Mouse (Mus musculus): ENCODE data around the gene 1500009C09Rik. TPM values are rescaled to one million over a fixed set of nuclear protein-coding genes. Genes with fewer than 3 reads are reported as not detected.
"Not testable (repeated sequence)": the region's sequence is repeated elsewhere in the genome, so short reads cannot be mapped to it uniquely, and the experiment has no call there.

Gene 1500009C09Rik
- polyA plus RNA-seq, 1 experiment from 2014 or later, result not detected

DNA sequence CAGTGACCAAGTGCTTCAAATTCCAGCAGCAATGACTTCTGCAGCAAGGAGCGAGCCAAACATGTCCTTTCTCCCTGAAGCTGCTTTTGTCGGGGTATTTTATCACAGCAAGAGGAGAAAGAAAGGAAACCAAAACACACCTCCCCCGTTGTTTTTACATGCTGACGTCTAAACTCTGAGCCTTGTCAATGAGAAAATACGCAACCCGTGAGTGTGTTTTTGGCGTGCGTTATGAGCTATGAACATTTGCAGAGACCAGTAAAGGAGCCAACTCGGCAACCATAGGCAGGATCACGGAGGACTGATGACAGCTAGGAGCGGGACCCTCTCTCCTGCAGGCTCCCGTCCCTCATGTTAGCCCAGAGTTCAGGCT lies 8.5 kb upstream of the 1500009C09Rik start:
- 2% methylated on average over 12 of the region's 12 CpGs for WGBS
- Histone ChIP-seq H3K27me3 (ENCODE audit: control insufficient read depth, insufficient read depth, low read length) (no peaks in the 10 kb centered on the region), H3K27ac (ENCODE audit: low read length) (peak overlapping the region; percentile 10; the same call in 1 of the 2 replicates), H3K9me3 (replicated peaks; ENCODE audit: control insufficient read depth, low read length) (no peaks in the 10 kb centered on the region), H3K4me3 (replicated peaks; ENCODE audit: low read length) (peak overlapping the region; percentile 82), H3K4me1 (ENCODE audit: control insufficient read depth, insufficient read depth, low read length) (peaks cover 7% of the 10 kb centered on the region; the same call in 1 of the 2 replicates), H3K9ac (ENCODE audit: low read length) (peak overlapping the region; percentile 75), H3K4me2 (ENCODE audit: low read depth, low read length) (peak overlapping the region; percentile 90), H3K36me3 (ENCODE audit: control insufficient read depth, insufficient read depth, low read length) (no peaks in the 10 kb centered on the region)
- peak; percentile 8; the same call in 1 of the 2 replicates for ATAC-seq (ENCODE audit: insufficient read depth, low FRiP score)

DNA sequence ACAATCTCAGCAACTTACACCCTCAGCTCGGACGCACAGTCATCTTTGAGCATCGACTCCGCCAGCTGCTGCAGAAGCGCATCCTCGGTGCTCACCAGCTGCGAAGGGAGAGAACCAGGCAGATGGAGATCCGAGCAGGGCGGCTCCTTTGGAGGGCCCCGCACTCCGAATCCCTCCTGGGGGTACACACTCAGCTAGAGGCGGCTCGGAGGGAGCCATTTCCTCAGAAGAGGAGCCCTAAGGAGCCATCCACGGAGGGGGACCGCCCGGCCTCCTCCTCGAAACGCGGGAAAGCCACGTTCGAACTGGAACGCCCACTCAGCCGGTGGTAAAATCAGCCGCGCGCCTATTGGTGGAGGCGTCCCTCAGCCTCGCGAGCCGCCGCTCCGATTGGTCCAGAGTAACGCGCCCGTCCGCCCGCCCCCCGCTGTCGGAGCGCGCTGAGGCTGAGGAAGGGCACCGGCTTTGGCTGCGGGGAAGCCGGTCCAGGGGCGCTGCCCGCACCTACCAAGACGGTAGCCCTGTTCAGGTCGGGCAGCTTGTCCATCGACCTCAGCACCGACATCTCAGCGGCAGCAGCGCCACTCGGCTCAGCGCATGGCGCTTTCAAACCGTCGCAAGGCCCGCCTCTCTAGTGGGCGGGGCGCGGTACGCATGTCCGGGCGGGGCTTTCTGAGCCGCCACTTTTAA lies 7.9 kb upstream of the 1500009C09Rik start, which contains the start of gene Cenpm:
TSS of gene Cenpm (minus strand) at position 634 of the 690 bp plus-strand sequence.
- 0% methylated on average over 65 of the region's 65 CpGs for WGBS
- H3K9ac ChIP-seq (ENCODE audit: low read length), result peak within 1 kb of the TSS; percentile 75
- no peaks in the 10 kb centered on the region for H3K27me3 ChIP-seq (ENCODE audit: control insufficient read depth, insufficient read depth, low read length)
- peak; percentile 97 for ATAC-seq (ENCODE audit: insufficient read depth, low FRiP score)
- H3K4me3 ChIP-seq (replicated peaks; ENCODE audit: low read length), result peak within 1 kb of the TSS; percentile 82
- H3K4me1 ChIP-seq (ENCODE audit: control insufficient read depth, insufficient read depth, low read length), result peaks cover 7% of the 10 kb centered on the region; the same call in 1 of the 2 replicates
- H3K27ac ChIP-seq (ENCODE audit: low read length), result peak within 1 kb of the TSS; percentile 71
- H3K4me2 ChIP-seq (ENCODE audit: low read depth, low read length), result peak within 1 kb of the TSS; percentile 90
- H3K36me3 ChIP-seq (ENCODE audit: control insufficient read depth, insufficient read depth, low read length), result no peaks in the 10 kb centered on the region
- H3K9me3 ChIP-seq (replicated peaks; ENCODE audit: control insufficient read depth, low read length), result no peaks in the 10 kb centered on the region

DNA sequence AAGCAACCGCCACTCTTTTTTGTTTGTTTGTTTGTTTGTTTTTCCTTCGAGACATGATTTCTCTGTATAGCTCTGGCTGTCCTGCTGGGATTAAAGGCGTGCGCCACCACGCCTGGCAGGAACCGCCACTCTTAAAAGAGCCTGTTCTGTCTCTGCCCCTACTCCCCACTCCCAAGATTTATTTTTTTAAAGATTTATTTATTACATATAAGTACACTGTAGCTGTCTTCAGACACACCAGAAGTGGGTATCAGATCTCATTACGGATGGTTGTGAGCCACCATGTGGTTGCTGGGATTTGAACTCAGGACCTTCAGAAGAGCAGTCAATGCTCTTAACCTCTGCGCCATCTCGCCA lies 7.4 kb upstream of the 1500009C09Rik start:
- H3K4me1 ChIP-seq (ENCODE audit: control insufficient read depth, insufficient read depth, low read length); H3K9me3 ChIP-seq (replicated peaks; ENCODE audit: control insufficient read depth, low read length); H3K36me3 ChIP-seq (ENCODE audit: control insufficient read depth, insufficient read depth, low read length); H3K27me3 ChIP-seq (ENCODE audit: control insufficient read depth, insufficient read depth, low read length): not testable (repeated sequence)
- ATAC-seq (ENCODE audit: insufficient read depth, low FRiP score), result 0 out of 2 replicates have a peak, but pooled peaks have one; percentile 2
- Histone ChIP-seq H3K4me2 (ENCODE audit: low read depth, low read length) (peak overlapping the region; percentile 90), H3K4me3 (replicated peaks; ENCODE audit: low read length) (peak overlapping the region; percentile 82), H3K27ac (ENCODE audit: low read length) (peak overlapping the region; percentile 71), H3K9ac (ENCODE audit: low read length) (peak overlapping the region; percentile 75)
- 22% methylated on average over 9 of the region's 9 CpGs for WGBS

DNA sequence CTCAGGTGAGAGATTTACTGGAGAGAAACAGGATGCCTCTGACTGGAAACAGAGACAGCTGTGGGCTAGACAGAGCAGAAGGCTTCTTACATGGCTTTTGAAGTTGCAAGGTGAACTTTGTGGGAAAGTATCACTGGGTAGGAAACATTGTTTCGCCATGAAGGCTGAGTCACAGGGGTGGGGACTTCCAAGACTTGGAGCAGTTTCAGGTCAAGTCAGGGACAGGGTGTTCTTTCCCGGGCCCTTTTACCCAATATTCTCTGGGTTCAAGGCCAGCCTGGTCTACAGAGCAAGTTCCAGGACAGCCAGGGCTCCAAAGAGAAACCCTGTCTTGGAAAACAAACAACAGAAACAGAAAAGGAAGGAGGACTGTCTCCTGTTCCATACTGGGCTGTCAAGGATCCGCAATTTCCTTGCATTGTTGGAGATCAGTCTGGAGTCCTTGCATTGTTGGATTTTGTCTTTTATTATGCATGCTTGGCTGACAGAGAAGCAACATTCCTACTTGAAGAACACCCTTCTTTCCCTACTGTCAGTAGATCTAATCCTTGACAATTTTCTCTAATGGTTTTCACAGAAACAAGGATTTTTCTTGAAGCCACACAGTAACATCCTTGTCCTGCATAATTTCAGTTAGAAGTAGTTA lies 4.9 kb upstream of the 1500009C09Rik start:
- Histone ChIP-seq H3K4me1 (ENCODE audit: control insufficient read depth, insufficient read depth, low read length) (peaks cover 7% of the 10 kb centered on the region; the same call in 1 of the 2 replicates), H3K27me3 (ENCODE audit: control insufficient read depth, insufficient read depth, low read length) (no peaks in the 10 kb centered on the region), H3K4me2 (ENCODE audit: low read depth, low read length) (no peak overlapping the region), H3K9ac (ENCODE audit: low read length) (no peak overlapping the region), H3K36me3 (ENCODE audit: control insufficient read depth, insufficient read depth, low read length) (no peaks in the 10 kb centered on the region), H3K4me3 (replicated peaks; ENCODE audit: low read length) (no peak overlapping the region), H3K9me3 (replicated peaks; ENCODE audit: control insufficient read depth, low read length) (no peaks in the 10 kb centered on the region), H3K27ac (ENCODE audit: low read length) (no peak overlapping the region)
- WGBS, result 62% methylated on average over 3 of the region's 3 CpGs
- ATAC-seq (ENCODE audit: insufficient read depth, low FRiP score), result no peak

DNA sequence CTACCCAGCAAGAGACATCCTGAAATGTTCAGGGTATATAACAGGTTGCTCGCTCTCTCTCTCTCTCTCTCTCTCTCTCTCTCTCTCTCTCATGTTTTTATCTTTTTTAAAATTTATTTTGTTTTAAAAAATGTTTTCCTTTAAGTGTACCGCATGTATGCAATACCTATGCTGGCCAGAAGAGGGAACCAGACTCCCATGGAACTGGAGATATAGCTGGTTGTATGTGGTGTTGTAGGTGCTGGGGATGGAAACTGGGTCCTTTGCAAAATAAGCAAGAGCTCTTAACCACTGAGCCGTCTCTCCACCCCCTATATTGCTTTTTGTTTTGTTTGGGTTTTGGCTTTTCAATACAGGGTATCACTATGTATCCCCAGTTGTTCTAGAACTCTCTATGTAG lies 618 bp upstream of the 1500009C09Rik start:
- Histone ChIP-seq H3K9ac (ENCODE audit: low read length) (no peak overlapping the region), H3K27me3 (ENCODE audit: control insufficient read depth, insufficient read depth, low read length) (no peaks in the 10 kb centered on the region), H3K4me3 (replicated peaks; ENCODE audit: low read length) (no peak overlapping the region), H3K4me2 (ENCODE audit: low read depth, low read length) (no peak overlapping the region), H3K9me3 (replicated peaks; ENCODE audit: control insufficient read depth, low read length) (no peaks in the 10 kb centered on the region), H3K4me1 (ENCODE audit: control insufficient read depth, insufficient read depth, low read length) (no peaks in the 10 kb centered on the region), H3K27ac (ENCODE audit: low read length) (no peak overlapping the region), H3K36me3 (ENCODE audit: control insufficient read depth, insufficient read depth, low read length) (no peaks in the 10 kb centered on the region)
- ATAC-seq (ENCODE audit: insufficient read depth, low FRiP score), result no peak
- 95% methylated on average over 3 of the region's 3 CpGs for WGBS

DNA sequence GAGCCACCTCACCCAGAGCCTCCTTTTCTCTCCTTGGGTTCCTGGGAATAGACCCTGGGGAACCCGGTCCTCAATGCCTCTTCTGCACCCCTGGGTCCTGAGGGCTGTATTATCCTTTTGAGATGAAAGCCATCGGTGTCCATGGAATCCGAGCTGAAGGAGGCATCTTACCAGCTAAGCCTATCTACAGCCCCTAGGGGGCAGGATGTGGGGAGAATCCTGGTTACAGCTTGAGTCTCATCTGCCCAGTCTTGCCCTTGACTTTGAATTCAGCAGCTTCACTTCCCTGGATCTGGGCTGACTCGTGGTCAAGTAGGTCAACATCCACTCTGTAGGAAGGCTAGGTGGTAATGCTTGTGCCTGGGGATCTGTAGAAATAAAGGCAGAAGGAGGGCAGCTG lies 3.1 kb downstream of the 1500009C09Rik start:
- Histone ChIP-seq H3K27me3 (ENCODE audit: control insufficient read depth, insufficient read depth, low read length) (no peaks in the 10 kb centered on the region), H3K9me3 (replicated peaks; ENCODE audit: control insufficient read depth, low read length) (no peaks in the 10 kb centered on the region), H3K36me3 (ENCODE audit: control insufficient read depth, insufficient read depth, low read length) (no peaks in the 10 kb centered on the region), H3K4me3 (replicated peaks; ENCODE audit: low read length) (no peak overlapping the region), H3K4me1 (ENCODE audit: control insufficient read depth, insufficient read depth, low read length) (no peaks in the 10 kb centered on the region), H3K27ac (ENCODE audit: low read length) (no peak overlapping the region), H3K4me2 (ENCODE audit: low read depth, low read length) (no peak overlapping the region), H3K9ac (ENCODE audit: low read length) (no peak overlapping the region)
- WGBS, result 47% methylated on average over 4 of the region's 4 CpGs
- no peak for ATAC-seq (ENCODE audit: insufficient read depth, low FRiP score)

DNA sequence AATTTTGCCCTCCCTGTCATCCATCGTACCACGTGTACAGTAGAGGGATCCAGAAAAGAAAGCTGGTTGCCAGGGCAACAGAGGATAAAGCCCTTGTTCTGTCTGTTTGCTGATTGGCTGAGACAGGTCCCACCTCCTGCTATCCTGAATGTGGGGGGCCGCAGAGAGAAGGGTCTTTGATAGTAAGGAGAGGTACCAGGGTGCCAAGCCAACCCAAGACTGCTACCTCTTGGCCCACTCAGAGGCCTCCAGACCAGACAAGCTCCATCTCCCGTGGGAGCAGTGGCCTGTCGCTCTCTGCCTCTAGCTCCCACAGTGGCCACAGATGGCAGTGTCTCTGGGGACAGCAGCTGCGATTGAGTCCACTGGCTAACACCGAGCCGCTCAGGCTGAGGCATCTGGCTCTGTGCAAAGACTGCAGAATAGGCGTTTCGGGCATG lies 3.8 kb downstream of the 1500009C09Rik start:
- no peak overlapping the region for H3K9ac ChIP-seq (ENCODE audit: low read length)
- no peak overlapping the region for H3K4me3 ChIP-seq (replicated peaks; ENCODE audit: low read length)
- no peak overlapping the region for H3K27ac ChIP-seq (ENCODE audit: low read length)
- no peaks in the 10 kb centered on the region for H3K36me3 ChIP-seq (ENCODE audit: control insufficient read depth, insufficient read depth, low read length)
- no peaks in the 10 kb centered on the region for H3K9me3 ChIP-seq (replicated peaks; ENCODE audit: control insufficient read depth, low read length)
- H3K27me3 ChIP-seq (ENCODE audit: control insufficient read depth, insufficient read depth, low read length), result no peaks in the 10 kb centered on the region
- no peak for ATAC-seq (ENCODE audit: insufficient read depth, low FRiP score)
- H3K4me1 ChIP-seq (ENCODE audit: control insufficient read depth, insufficient read depth, low read length), result no peaks in the 10 kb centered on the region
- no peak overlapping the region for H3K4me2 ChIP-seq (ENCODE audit: low read depth, low read length)
- 34% methylated on average over 10 of the region's 10 CpGs for WGBS

DNA sequence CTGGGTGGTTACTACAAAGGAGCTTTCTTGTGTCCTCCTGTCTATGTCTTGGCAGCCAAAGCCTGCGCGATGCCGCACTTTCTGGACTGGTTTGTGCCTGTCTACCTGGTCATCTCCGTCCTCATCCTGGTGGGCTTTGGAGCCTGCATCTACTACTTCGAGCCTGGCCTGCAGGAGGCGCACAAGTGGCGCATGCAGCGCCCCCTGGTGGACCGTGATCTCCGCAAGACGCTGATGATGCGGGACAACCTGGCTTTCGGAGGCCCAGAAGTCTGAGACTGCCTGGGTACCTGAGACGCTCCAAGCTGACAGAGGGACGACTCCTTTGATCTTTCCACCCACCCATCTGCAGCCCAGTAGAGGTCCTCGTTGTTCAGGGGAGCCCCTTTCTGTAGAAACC lies 7.3 kb downstream of the 1500009C09Rik start:
- no peaks in the 10 kb centered on the region for H3K9me3 ChIP-seq (replicated peaks; ENCODE audit: control insufficient read depth, low read length)
- no peak overlapping the region for H3K9ac ChIP-seq (ENCODE audit: low read length)
- 15% methylated on average over 16 of the region's 16 CpGs for WGBS
- H3K27ac ChIP-seq (ENCODE audit: low read length), result no peak overlapping the region
- H3K4me3 ChIP-seq (replicated peaks; ENCODE audit: low read length), result no peak overlapping the region
- no peaks in the 10 kb centered on the region for H3K36me3 ChIP-seq (ENCODE audit: control insufficient read depth, insufficient read depth, low read length)
- H3K4me2 ChIP-seq (ENCODE audit: low read depth, low read length), result no peak overlapping the region
- no peak for ATAC-seq (ENCODE audit: insufficient read depth, low FRiP score)
- no peaks in the 10 kb centered on the region for H3K27me3 ChIP-seq (ENCODE audit: control insufficient read depth, insufficient read depth, low read length)
- no peaks in the 10 kb centered on the region for H3K4me1 ChIP-seq (ENCODE audit: control insufficient read depth, insufficient read depth, low read length)

DNA sequence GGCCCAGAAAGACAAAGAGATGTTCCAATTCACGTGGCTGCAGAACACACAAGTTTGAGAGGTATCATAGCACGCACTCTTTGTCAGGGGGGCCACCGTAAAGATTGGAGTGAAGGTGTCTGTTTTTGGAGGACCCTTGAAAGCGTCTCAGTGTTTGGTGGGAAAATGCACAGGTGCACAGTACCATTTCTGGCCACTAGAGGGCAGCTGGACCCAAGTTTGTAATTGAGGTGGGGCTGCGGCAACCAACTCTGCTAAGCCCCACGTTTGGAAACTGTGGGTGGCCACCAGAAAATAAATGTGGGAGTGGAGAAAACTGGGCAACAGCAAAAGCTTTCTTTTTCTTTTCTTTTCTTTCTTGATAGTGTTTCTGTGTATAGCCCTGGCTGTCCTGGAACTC lies 14.2 kb downstream of the 1500009C09Rik start:
- H3K36me3 ChIP-seq (ENCODE audit: control insufficient read depth, insufficient read depth, low read length), result no peaks in the 10 kb centered on the region
- H3K9ac ChIP-seq (ENCODE audit: low read length), result no peak overlapping the region
- H3K27me3 ChIP-seq (ENCODE audit: control insufficient read depth, insufficient read depth, low read length), result no peaks in the 10 kb centered on the region
- no peak overlapping the region for H3K27ac ChIP-seq (ENCODE audit: low read length)
- H3K4me2 ChIP-seq (ENCODE audit: low read depth, low read length), result no peak overlapping the region
- WGBS, result 12% methylated on average over 6 of the region's 6 CpGs
- no peak overlapping the region for H3K4me3 ChIP-seq (replicated peaks; ENCODE audit: low read length)
- H3K4me1 ChIP-seq (ENCODE audit: control insufficient read depth, insufficient read depth, low read length), result no peaks in the 10 kb centered on the region
- no peaks in the 10 kb centered on the region for H3K9me3 ChIP-seq (replicated peaks; ENCODE audit: control insufficient read depth, low read length)
- no peak for ATAC-seq (ENCODE audit: insufficient read depth, low FRiP score)
